Mouse (Mus musculus): Measurements from ENCODE around the gene Tram2.

Gene Tram2

DNA sequence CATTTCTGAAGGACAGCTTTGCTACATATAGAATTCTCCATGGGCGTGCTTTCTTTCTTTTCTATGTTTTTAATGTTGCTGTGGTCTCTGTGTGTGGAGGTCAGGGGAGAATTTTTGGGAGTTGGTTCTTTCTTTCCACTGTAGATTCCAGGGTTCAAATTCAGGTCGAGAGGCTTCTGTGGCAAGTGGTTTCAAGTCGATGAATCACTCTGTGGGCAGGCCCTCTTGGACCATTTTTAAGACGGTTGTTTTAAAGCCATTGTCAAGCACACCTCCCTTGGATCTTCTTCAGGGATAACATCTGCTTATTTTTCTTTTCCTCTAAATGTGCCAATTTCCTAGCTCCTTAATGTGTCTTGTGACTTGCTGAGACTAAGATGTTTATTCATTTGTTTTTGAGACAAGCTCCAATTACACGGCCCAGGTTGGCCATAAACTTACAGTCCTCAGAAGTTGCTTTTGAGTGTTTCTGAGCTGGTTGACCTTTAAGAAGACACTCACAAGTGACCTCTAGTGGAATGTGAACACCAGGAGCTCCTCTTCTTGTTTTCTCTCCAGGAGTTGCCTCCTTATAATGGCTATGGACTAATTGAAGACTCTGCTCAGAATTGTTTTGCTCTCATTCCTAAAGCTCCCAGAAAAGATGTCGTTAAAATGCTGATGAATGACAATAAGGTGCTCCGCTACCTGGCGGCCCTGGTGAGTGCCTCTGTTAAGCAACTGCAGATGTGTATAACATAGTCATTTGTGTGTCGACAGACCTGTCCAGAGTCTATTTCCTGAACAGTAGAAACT lies 104.5 kb downstream of the Tram2 start:
- no peak for DNase-seq (ENCODE audit: extremely low read depth, low read depth)

DNA sequence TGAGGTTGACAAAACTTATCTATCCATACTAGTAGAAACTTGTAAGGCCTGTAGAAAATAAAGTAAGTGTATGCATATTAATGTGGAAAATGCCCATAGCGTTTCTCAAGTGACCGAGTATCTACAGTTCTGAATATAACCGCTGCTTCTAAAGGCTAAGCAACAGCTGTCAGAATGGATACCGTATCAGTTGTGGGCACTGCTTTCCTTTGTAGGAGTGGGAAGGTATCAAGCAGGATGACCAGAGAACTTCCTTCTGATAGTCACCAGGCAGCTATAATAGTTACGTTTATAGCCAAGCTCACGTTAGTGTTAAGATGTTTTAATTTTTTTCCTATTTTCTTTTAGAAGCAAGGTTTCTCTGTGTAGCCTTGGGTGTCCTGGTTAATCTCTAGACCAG lies 105.6 kb downstream of the Tram2 start:
- no peak for DNase-seq (ENCODE audit: extremely low read depth, low read depth)

GRCm38 (mm10) chr1:20969642-20970041 lies 109.4 kb downstream of the Tram2 start:
- no peak for DNase-seq (ENCODE audit: extremely low read depth, low read depth)

DNA sequence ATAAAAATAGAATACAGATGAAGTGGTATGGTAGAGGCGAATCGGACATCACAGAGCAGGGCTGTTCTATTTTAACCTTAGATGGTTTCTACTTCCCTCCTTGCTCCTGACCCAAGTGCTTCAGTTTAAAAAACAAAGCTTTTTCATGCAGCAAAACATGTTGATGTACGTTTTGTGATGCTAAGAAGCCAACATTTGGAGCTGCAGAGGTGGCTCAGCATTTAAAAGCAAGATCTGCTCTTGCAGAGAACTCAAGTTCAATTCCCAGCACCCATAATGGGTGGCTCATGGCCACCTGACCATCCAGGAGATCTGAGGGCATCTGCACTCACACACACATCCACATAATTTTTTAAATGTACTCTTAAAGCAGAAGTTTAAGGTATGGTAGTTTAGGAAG lies 124.2 kb downstream of the Tram2 start:
- no peak for DNase-seq (ENCODE audit: extremely low read depth, low read depth)

DNA sequence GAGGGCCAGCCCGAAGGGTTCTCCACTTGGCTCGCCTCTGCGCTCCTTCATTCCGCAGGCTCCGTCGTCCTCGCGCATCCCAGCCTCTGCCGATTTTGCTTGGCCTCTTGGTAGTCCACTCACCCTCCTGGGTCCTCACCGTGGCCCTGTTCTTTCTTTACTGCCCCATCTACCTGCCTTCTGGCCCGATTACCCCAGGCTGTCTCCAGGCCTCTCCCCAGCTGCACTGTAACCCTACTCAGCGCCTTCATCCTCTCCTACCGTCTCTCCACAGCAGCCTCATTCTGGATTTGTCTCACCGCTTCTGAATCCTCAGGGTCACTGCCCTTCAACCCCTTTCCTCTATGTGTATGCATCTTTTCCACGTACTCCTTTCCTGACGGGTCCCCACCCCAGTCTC lies 127.2 kb downstream of the Tram2 start:
- no peak for DNase-seq (ENCODE audit: extremely low read depth, low read depth)

DNA sequence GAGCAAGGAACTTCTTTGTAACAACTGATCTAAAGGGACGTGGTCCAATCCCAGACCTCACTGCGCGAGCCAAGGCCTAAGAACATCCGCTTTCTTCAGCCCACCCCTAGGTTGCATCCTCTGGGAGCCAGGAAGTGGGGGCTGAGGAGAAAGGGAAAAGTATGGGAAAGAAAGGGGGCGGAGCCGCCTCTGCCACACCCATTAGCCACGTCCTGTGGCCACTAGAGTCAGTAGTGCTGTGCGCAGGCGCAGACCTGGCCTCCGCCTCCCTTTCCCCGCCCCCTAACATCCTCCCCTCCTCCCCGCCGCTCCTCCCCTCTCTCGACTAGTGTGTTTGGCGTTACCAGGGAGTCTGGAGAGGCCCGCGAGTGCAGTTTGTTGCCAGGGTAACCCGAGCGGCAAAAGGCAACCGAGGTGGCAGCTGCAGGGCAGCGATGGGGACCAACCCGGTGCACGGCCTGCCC lies 127.7 kb downstream of the Tram2 start, which contains the start of gene Efhc1:
Gene Efhc1, plus strand, starts transcription at position 327 of the 464 bp plus-strand sequence.
- DNase-seq (ENCODE audit: extremely low read depth, low read depth): no peak

Data from MEL-GATA-1-ER (cell line).